Mouse (Mus musculus) bone marrow, adult 2 months (tissue): ENCODE measurements around the gene Rab21. TPM values are rescaled to one million over a fixed set of nuclear protein-coding genes. Genes with fewer than 3 reads are reported as not detected.

Experiments used
- H3K27ac ChIP-seq: fragments of 200-500 bp; 2 replicates; pipeline ENCODE4 v1.5.1; 2012; ENCODE audit warnings: low read depth, mild to moderate bottlenecking, control low read depth, inconsistent platforms, low read length; ENCODE audit not compliant: control insufficient read depth, poor library complexity, insufficient read depth
- H3K4me1 ChIP-seq: fragments of 200-500 bp; 2 replicates; pipeline ENCODE4 v1.6.1; 2011; ENCODE audit warnings: low read length; ENCODE audit not compliant: control insufficient read depth, insufficient read depth
- H3K4me3 ChIP-seq: fragments of 200-500 bp; replicated peaks from 2 replicates; pipeline ENCODE3; 2011; ENCODE audit warnings: mild to moderate bottlenecking, low read depth, low read length, control low read depth; ENCODE audit not compliant: control insufficient read depth
- CTCF ChIP-seq: fragments of 200-500 bp; IDR thresholded peaks from 2 replicates; pipeline ENCODE4 v1.5.1; 2011; ENCODE audit warnings: low read length, control low read depth; ENCODE audit not compliant: control insufficient read depth, insufficient read depth
- POLR2A ChIP-seq: fragments of 200-500 bp; IDR thresholded peaks from 2 replicates; pipeline ENCODE4 v1.6.1; 2011; ENCODE audit warnings: low read depth, mild to moderate bottlenecking, control low read depth, low read length, borderline replicate concordance; ENCODE audit not compliant: control insufficient read depth
- WGBS: fragments of 180-500 bp; shearing (Covaris S2); methylation state at CpG from one replicate; pipeline ENCODE4 v1.1.7; 2018; 5-methylcytosine and 5-hydroxymethylcytosine counted together
- polyA plus RNA-seq: library from polyadenylated mRNA; stranded (reverse); fragments of >200 nt; gene quantifications from 2 replicates; pipeline ENCODE4 v1.2.4, GENCODE M21; 2011; ENCODE audit warnings: low replicate concordance; ENCODE audit not compliant: missing spikeins, insufficient read depth, insufficient read length

Gene Rab21
- polyA plus RNA-seq, 1 experiment = 21.2 TPM

DNA sequence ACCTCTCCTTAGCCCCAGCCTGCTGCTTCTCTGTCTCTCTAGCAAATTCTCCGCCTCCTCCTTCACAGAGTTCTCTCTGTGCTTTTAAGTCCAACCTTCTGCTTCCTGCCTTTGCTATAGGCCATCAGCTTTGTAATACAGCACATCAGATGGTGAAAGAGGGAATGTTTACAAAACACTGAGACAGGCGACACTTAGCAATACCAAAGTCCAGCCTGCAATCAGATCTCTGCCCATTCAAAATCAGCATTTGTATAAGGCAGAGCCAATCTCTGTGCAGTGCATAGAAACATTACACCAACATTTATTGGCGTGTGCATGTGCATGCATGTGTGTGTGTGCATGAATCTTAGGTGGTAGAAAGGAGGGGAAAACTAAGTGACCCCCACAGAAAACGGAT lies 77.5 kb downstream of the Rab21 start:
- 68% methylated on average over 4 of the region's 4 CpGs for WGBS
- H3K4me1 ChIP-seq = peaks cover 5% of the 10 kb centered on the region
- no peak overlapping the region for H3K27ac ChIP-seq
- TF ChIP-seq POLR2A (no peak), CTCF (no peak)
- no peak overlapping the region for H3K4me3 ChIP-seq

Other genes starting within 250 kb of the Rab21 start
- gene Tph2, start 130.6 kb downstream of the Rab21 start, polyA plus RNA-seq = not detected in 2 replicates
- gene Tbc1d15, start 64.1 kb downstream of the Rab21 start, polyA plus RNA-seq = 17.0 and 35.4 TPM in 2 replicates
- gene Tmem19, start 46.9 kb upstream of the Rab21 start, polyA plus RNA-seq = 7.5 and 12.2 TPM in 2 replicates
- gene Thap2, start 68.8 kb upstream of the Rab21 start, polyA plus RNA-seq = 3.1 and 4.7 TPM in 2 replicates
- gene Zfc3h1, start 69.4 kb upstream of the Rab21 start, polyA plus RNA-seq = 31.1 and 36.1 TPM in 2 replicates